ENCODE assay signal across 25 mouse cellular contexts in the genomic region with DNA sequence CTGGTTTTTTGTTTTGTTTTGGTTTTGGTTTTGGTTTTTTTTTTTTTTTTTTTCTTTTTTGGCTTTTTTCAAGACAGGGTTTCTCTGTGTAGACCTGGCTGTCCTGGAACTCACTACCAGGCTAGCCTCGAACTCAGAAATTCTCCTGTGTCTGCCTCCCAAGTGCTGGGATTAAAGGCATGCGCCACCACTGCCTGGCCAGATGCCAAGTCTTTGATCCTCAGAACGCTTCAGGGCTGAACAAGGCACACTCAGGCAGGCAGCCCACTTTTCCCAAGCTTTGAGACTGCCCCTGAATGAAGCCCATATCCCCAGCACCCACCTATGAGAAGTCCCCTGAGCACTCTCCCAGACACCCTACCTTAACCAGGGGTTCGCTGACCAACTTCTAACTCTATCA.
"Had no signal": no experiment of that assay in that cellular context is flagged by ENCODE, and none has a peak within 500 bp of the region (broad histone marks: within the 10 kb centered on the region; RNA-seq: fewer than 3 reads in every experiment).

No protein-coding gene starts in this region.

- H3K4me3 ChIP-seq: heart, adult 2 months; heart, embryonic 13.5 days; heart, embryonic 15.5 days; hindbrain, embryonic 13.5 days; hindbrain, embryonic 15.5 days; kidney, embryonic 15.5 days; limb, embryonic 13.5 days; limb, embryonic 15.5 days had no signal

- ATAC-seq: hindbrain, postnatal 0 days; intestine, embryonic 16.5 days had no signal

- H3K27me3 ChIP-seq: heart, embryonic 13.5 days; heart, embryonic 15.5 days; hindbrain, embryonic 13.5 days; hindbrain, embryonic 15.5 days; kidney, embryonic 15.5 days; limb, embryonic 13.5 days; limb, embryonic 15.5 days had no signal

- H3K9ac ChIP-seq: heart, embryonic 13.5 days; heart, embryonic 15.5 days; hindbrain, embryonic 13.5 days; hindbrain, embryonic 15.5 days; kidney, embryonic 15.5 days; limb, embryonic 13.5 days; limb, embryonic 15.5 days had no signal

- H3K27ac ChIP-seq: heart, adult 2 months; heart, embryonic 13.5 days; heart, embryonic 15.5 days; hindbrain, embryonic 13.5 days; hindbrain, embryonic 15.5 days; hindbrain, postnatal 0 days; kidney, embryonic 15.5 days; kidney, postnatal 0 days; limb, embryonic 13.5 days; limb, embryonic 15.5 days had no signal

- H3K4me2 ChIP-seq: heart, embryonic 11.5 days; heart, embryonic 13.5 days; heart, embryonic 15.5 days; hindbrain, embryonic 13.5 days; hindbrain, embryonic 15.5 days; kidney, embryonic 15.5 days; limb, embryonic 13.5 days; limb, embryonic 15.5 days had no signal

- H3K36me3 ChIP-seq: heart, embryonic 15.5 days; hindbrain, embryonic 15.5 days; kidney, embryonic 15.5 days; limb, embryonic 15.5 days had no signal

- H3K9me3 ChIP-seq: heart, embryonic 13.5 days; heart, embryonic 15.5 days; hindbrain, embryonic 13.5 days; hindbrain, embryonic 15.5 days; kidney, embryonic 15.5 days; limb, embryonic 13.5 days; limb, embryonic 15.5 days had no signal

- DNase-seq: gastrocnemius, postnatal 14 days; gastrocnemius, postnatal 36 days; heart, adult 11 months; heart, adult 2 months; heart, postnatal 14 days; heart, postnatal 36 days; kidney, adult 11 months; kidney, adult 2 months; kidney, adult 9 months; kidney, postnatal 14 days; kidney, postnatal 36 days; layer of hippocampus, adult 9-11 months; layer of hippocampus, postnatal 36 days; left cerebral cortex, postnatal 4 days had no signal
